ENCODE assay signal across 9 mouse cellular contexts in genomic region chr13:99642301-99642700, GRCm38 (mm10).
DNase-seq lines count a peak whose midpoint lies in the region; ATAC-seq and TF ChIP-seq lines count a peak whose summit lies in the region.
"Had no signal": no experiment of that assay in that cellular context is flagged by ENCODE, and none has a peak within 500 bp of the region (broad histone marks: within the 10 kb centered on the region; RNA-seq: fewer than 3 reads in every experiment).

No protein-coding gene starts in this region.

- H3K4me3 ChIP-seq in testis, adult 2 months (ENCODE audit: control insufficient read depth, low read depth, low read length), result peak overlapping the region; percentile 79
- no peak overlapping the region for H3K4me3 ChIP-seq in embryonic facial prominence, embryonic 11.5 days (ENCODE audit: low read depth, low read length)
- H3K4me3 ChIP-seq in heart, embryonic 14.5 days (ENCODE audit: control insufficient read depth in 1 of 2, insufficient read depth in 1 of 2, low read depth in 1 of 2, low read length in 2 of 2), result no peak overlapping the region
- H3K4me3 ChIP-seq: liver, embryonic 15.5 days had no signal

- no peak for TF ChIP-seq CTCF in testis, adult 2 months (IDR thresholded peaks at IDR 0.05; ENCODE audit: control insufficient read depth, insufficient read depth, insufficient replicate concordance, low read depth, low read length)

- H3K27me3 ChIP-seq in testis, adult 2 months (ENCODE audit: control insufficient read depth, insufficient read depth, low read length), result no peaks in the 10 kb centered on the region
- H3K27me3 ChIP-seq in embryonic facial prominence, embryonic 11.5 days (ENCODE audit: control insufficient read depth, insufficient read depth, low read length), result no peaks in the 10 kb centered on the region
- H3K27me3 ChIP-seq in heart, embryonic 14.5 days (ENCODE audit: control insufficient read depth, insufficient read depth, low read length), result no peaks in the 10 kb centered on the region
- H3K27me3 ChIP-seq: liver, embryonic 15.5 days; Patski had no signal

- H3K4me2 ChIP-seq in embryonic facial prominence, embryonic 11.5 days (ENCODE audit: low read depth, low read length), result no peak overlapping the region
- H3K4me2 ChIP-seq in heart, embryonic 14.5 days (ENCODE audit: low read length), result 0 out of 2 replicates have a peak overlapping the region, but pooled peaks have one; percentile 40
- H3K4me2 ChIP-seq: liver, embryonic 15.5 days had no signal

- no peaks in the 10 kb centered on the region for H3K9me3 ChIP-seq in embryonic facial prominence, embryonic 11.5 days (replicated peaks; ENCODE audit: control insufficient read depth, low read length)
- H3K9me3 ChIP-seq in heart, embryonic 14.5 days (ENCODE audit: control insufficient read depth, low read length), result no peaks in the 10 kb centered on the region
- H3K9me3 ChIP-seq: liver, embryonic 15.5 days had no signal

- peaks cover 3% of the 10 kb centered on the region for H3K4me1 ChIP-seq in testis, adult 2 months (ENCODE audit: control insufficient read depth, insufficient read depth, low read length)
- no peaks in the 10 kb centered on the region for H3K4me1 ChIP-seq in embryonic facial prominence, embryonic 11.5 days (ENCODE audit: control insufficient read depth, insufficient read depth, low read length)
- H3K4me1 ChIP-seq in heart, embryonic 14.5 days (ENCODE audit: control insufficient read depth in 2 of 2, insufficient read depth in 2 of 2, low read length in 2 of 2), result peaks cover 15 to 16% of the 10 kb centered on the region in 2 experiments
- H3K4me1 ChIP-seq: liver, embryonic 15.5 days had no signal

- WGBS in embryonic facial prominence, embryonic 11.5 days, result 45% methylated on average over 5 of the region's 5 CpGs
- WGBS in heart, embryonic 14.5 days, result 44% methylated on average over 5 of the region's 5 CpGs

- no peak for TF ChIP-seq POLR2A in testis, adult 2 months (IDR thresholded peaks at IDR 0.05; ENCODE audit: control insufficient read depth, low read depth, low read length)

- no peak; the same call in 1 of the 2 replicates for ATAC-seq in embryonic facial prominence, embryonic 11.5 days (replicated peaks; ENCODE audit: insufficient number of reproducible peaks, low FRiP score, low TSS enrichment, low read depth)
- ATAC-seq in heart, embryonic 14.5 days (ENCODE audit: insufficient number of reproducible peaks, insufficient read depth, low FRiP score, low read depth), result no peak
- ATAC-seq in frontal cortex, adult (ENCODE audit: low TSS enrichment), result no peak
- ATAC-seq: Patski had no signal

- H3K27ac ChIP-seq in testis, adult 2 months (ENCODE audit: control insufficient read depth, insufficient read depth, low read depth, low read length), result peak overlapping the region; percentile 78; the same call in 1 of the 2 replicates
- H3K27ac ChIP-seq in embryonic facial prominence, embryonic 11.5 days (replicated peaks; ENCODE audit: low read depth, low read length), result no peak overlapping the region; the same call in 1 of the 2 replicates
- peak overlapping the region in 1 of 2 experiments; percentile 61; a peak in 2 of 4 replicates for H3K27ac ChIP-seq in heart, embryonic 14.5 days (replicated peaks in 1 of 2; ENCODE audit: control insufficient read depth in 1 of 2, insufficient read depth in 1 of 2, low read depth in 2 of 2, low read length in 2 of 2)
- H3K27ac ChIP-seq: liver, embryonic 15.5 days had no signal

- no peaks in the 10 kb centered on the region for H3K36me3 ChIP-seq in testis, adult 2 months (ENCODE audit: control insufficient read depth, insufficient read depth, low read length)
- no peaks in the 10 kb centered on the region for H3K36me3 ChIP-seq in embryonic facial prominence, embryonic 11.5 days (replicated peaks; ENCODE audit: control insufficient read depth, insufficient read depth, low read depth, low read length)
- no peaks in the 10 kb centered on the region for H3K36me3 ChIP-seq in heart, embryonic 14.5 days (ENCODE audit: control insufficient read depth, insufficient read depth, low read length)
- H3K36me3 ChIP-seq: liver, embryonic 15.5 days had no signal

- no peak for DNase-seq in testis, postnatal 10 days (ENCODE audit: low spot score)
- peak; percentile 44 for DNase-seq in embryonic facial prominence, embryonic 11.5 days (ENCODE audit: low spot score)
- no peak for DNase-seq in c-Kit-positive CD71-positive TER-119-positive erythroid progenitor cells, embryonic 14.5 days (ENCODE audit: low spot score)
- DNase-seq in right cerebral cortex, postnatal 25 days, result no peak

- no peak overlapping the region for H3K9ac ChIP-seq in embryonic facial prominence, embryonic 11.5 days (replicated peaks; ENCODE audit: low read length)
- H3K9ac ChIP-seq in heart, embryonic 14.5 days (ENCODE audit: low read length), result no peak overlapping the region
- H3K9ac ChIP-seq: liver, embryonic 15.5 days had no signal
